Mouse (Mus musculus) cortical plate, adult 2 months (tissue): ENCODE measurements around the gene Gm6583. TPM values are rescaled to one million over a fixed set of nuclear protein-coding genes. Genes with fewer than 3 reads are reported as not detected.

ENCODE experiments used
- H3K27ac ChIP-seq: fragments of 200-500 bp; 2 replicates; pipeline ENCODE4 v1.5.1; 2012; ENCODE audit warnings: low read length, control low read depth, inconsistent platforms; ENCODE audit not compliant: insufficient read depth
- H3K4me1 ChIP-seq: fragments of 200-500 bp; 2 replicates; pipeline ENCODE4 v1.6.1; 2011; ENCODE audit warnings: low read length; ENCODE audit not compliant: control insufficient read depth, insufficient read depth
- H3K4me3 ChIP-seq: fragments of 200-500 bp; 2 replicates; pipeline ENCODE4 v1.5.1; 2011; ENCODE audit warnings: mild to moderate bottlenecking, low read length, control low read depth; ENCODE audit not compliant: insufficient read depth
- CTCF ChIP-seq: fragments of 200-500 bp; IDR thresholded peaks from 2 replicates; pipeline ENCODE4 v1.5.1; 2011; ENCODE audit warnings: mild to moderate bottlenecking, control low read depth, low read length; ENCODE audit not compliant: insufficient read depth; ENCODE audit errors: extremely low read depth
- POLR2A ChIP-seq: fragments of 200-500 bp; IDR thresholded peaks from 2 replicates; pipeline ENCODE4 v1.6.1; 2011; ENCODE audit warnings: mild to moderate bottlenecking, low read length, control low read depth; ENCODE audit not compliant: insufficient read depth; ENCODE audit errors: extremely low read depth
- polyA plus RNA-seq: library from polyadenylated mRNA; depleted of rRNA; stranded (reverse); fragments of >200 nt; gene quantifications from 2 replicates; pipeline ENCODE4 v1.2.3, GENCODE M21; 2012; rRNA removed

Gene Gm6583
- polyA plus RNA-seq, 1 experiment, result 0.13 TPM

DNA sequence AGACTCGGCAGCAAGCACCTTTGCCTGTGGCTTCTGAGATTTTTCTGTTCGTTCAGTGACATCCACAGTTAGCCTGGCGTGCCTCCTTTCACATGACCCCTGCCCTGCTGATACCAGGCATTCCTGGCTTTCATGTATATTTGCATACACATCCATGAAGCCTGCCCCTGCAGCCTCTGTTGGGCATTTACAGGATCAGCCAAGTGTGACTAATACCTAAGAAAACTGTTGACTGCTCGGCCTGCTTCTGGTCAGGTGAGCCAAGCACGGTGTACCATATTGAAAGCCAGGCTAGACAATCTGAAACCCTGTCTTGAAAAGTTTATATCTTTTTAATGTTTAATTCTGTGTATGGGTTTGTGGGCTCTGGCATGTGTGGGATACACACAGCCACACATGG is 39.4 kb downstream of the Gm6583 start:
- no peak for TF ChIP-seq POLR2A
- TF ChIP-seq CTCF, result no peak
- Histone ChIP-seq H3K4me1 (peaks cover 2% of the 10 kb centered on the region), H3K27ac (no peak overlapping the region), H3K4me3 (no peak overlapping the region)

DNA sequence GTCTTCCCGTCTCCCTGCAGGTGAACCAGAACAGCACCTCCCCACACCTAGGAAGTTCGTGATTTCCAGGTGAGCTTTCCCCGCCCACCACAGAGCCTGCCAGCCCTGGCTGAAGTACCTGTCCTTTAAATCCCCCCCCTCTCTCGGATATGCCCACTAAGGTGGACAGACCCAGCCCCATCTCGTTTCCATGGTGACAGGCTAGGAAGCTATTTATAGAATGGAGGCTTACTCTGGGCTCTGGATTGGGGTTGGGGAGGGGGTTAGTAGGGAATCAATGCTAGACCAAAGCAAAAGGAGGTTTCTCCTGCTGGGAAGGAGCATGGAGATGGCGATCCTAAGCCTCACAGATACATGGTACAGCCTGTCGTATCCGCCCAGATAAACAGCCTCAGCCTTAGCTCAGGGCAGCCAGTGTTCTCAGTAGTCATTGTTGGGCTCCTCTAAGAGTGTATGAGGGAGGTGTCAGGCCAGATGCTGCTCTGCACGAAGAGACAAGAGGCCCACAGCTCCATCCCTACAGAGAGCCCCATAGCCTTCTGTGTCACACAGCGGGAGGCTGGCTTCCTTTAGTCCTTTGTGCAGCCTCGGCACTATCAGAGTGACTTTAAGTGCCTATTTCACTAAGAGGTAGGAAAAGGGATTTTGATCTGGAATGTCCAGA is 42.5 kb downstream of the Gm6583 start:
- Histone ChIP-seq H3K4me1 (no peaks in the 10 kb centered on the region), H3K27ac (no peak overlapping the region)
- no peak for TF ChIP-seq POLR2A
- TF ChIP-seq CTCF, result no peak

DNA sequence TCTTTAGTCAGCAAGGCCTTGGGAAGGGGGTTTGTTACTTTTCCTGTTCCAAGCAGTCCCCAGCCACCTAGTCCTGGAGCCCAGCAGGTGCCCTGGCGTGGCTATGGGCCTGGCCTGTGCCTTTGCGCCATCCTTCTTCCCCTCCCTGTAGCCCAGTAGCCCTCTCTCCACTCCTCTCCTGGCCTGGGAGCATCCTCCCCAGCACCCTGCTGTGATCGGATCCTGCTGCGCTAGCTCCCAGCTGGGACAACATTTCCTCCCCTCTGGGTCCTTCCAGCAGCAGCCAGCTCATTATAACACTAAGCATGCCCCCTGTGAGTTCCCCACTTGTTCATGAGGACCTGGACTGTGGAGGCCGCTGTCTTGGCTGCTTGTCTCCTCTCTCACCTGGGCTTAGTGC is 50.0 kb downstream of the Gm6583 start:
- H3K27ac ChIP-seq, result no peak overlapping the region
- TF ChIP-seq CTCF, result no peak
- TF ChIP-seq POLR2A, result no peak
- H3K4me3 ChIP-seq, result no peak overlapping the region
- no peaks in the 10 kb centered on the region; the same call in 1 of the 2 replicates for H3K4me1 ChIP-seq

More for the DNA sequence above, 42.5 kb downstream of the Gm6583 start:
- H3K4me3 ChIP-seq, result no peak overlapping the region

Other genes with a start within 250 kb of the Gm6583 start
- gene Cryba4, start 103.5 kb downstream of the Gm6583 start, polyA plus RNA-seq, result 1.7 and 2.2 TPM in 2 replicates
- 7.5 and 8.2 TPM in 2 replicates for gene Crybb1, start 100.2 kb downstream of the Gm6583 start, polyA plus RNA-seq
- 31.4 and 35.4 TPM in 2 replicates for gene Tpst2, start 79.3 kb downstream of the Gm6583 start, polyA plus RNA-seq
- gene Tfip11, start 29.7 kb downstream of the Gm6583 start, polyA plus RNA-seq, result 39.4 and 42.3 TPM in 2 replicates
- gene Srrd, start 13.0 kb downstream of the Gm6583 start, polyA plus RNA-seq, result 61.9 and 64.7 TPM in 2 replicates
- gene Hps4, start 12.9 kb downstream of the Gm6583 start, polyA plus RNA-seq, result 47.2 and 53.5 TPM in 2 replicates
- gene Asphd2, start 38.8 kb upstream of the Gm6583 start, polyA plus RNA-seq, result 181 and 198 TPM in 2 replicates
- not detected in 2 replicates for gene Gm6588, start 93.4 kb upstream of the Gm6583 start, polyA plus RNA-seq
- 105 and 112 TPM in 2 replicates for gene Sez6l, start 221.2 kb upstream of the Gm6583 start, polyA plus RNA-seq